Mouse (Mus musculus): ENCODE data around the gene Cmip. TPM values are rescaled to one million over a fixed set of nuclear protein-coding genes. Genes with fewer than 3 reads are reported as not detected.

Gene Cmip
- polyA plus RNA-seq, 1 experiment from 2014 or later: 6.7 TPM

GRCm38 (mm10) chr8:117257821-117258575 lies 1.1 kb downstream of the Cmip start:
- no peaks in the 10 kb centered on the region for H3K36me3 ChIP-seq
- peaks cover 3% of the 10 kb centered on the region; the same call in 1 of the 2 replicates for H3K9me3 ChIP-seq (replicated peaks)
- no peaks in the 10 kb centered on the region for H3K27me3 ChIP-seq
- H3K4me1 ChIP-seq (replicated peaks): peaks cover 70% of the 10 kb centered on the region
- peak overlapping the region; percentile 89 for H3K27ac ChIP-seq
- DNase-seq: no peak
- peak overlapping the region; percentile 98 for H3K4me3 ChIP-seq (replicated peaks)
- peak overlapping the region; percentile 98 for H3K9ac ChIP-seq
- ATAC-seq (ENCODE audit: low read depth): no peak
- H3K4me2 ChIP-seq: peak overlapping the region; percentile 96
- WGBS (ENCODE audit: insufficient replicate concordance): 3% methylated on average over 22 of the region's 22 CpGs

GRCm38 (mm10) chr8:117258576-117259040 lies 1.7 kb downstream of the Cmip start:
- Histone ChIP-seq H3K27me3 (no peaks in the 10 kb centered on the region), H3K36me3 (no peaks in the 10 kb centered on the region), H3K4me1 (replicated peaks) (peaks cover 75% of the 10 kb centered on the region), H3K9me3 (replicated peaks) (no peaks in the 10 kb centered on the region), H3K4me2 (peak overlapping the region; percentile 96), H3K9ac (peak overlapping the region; percentile 98), H3K4me3 (replicated peaks) (peak overlapping the region; percentile 98), H3K27ac (peak overlapping the region; percentile 89)
- no peak for ATAC-seq (ENCODE audit: low read depth)
- no peak for DNase-seq
- 25% methylated on average over 6 of the region's 6 CpGs for WGBS (ENCODE audit: insufficient replicate concordance)

- no peaks in the 10 kb centered on the region for H3K9me3 ChIP-seq (replicated peaks)
- WGBS (ENCODE audit: insufficient replicate concordance): 71% methylated on average over 11 of the region's 11 CpGs
- peak overlapping the region; percentile 98 for H3K9ac ChIP-seq
- H3K4me1 ChIP-seq (replicated peaks): peaks cover 76% of the 10 kb centered on the region
- peak overlapping the region; percentile 89 for H3K27ac ChIP-seq
- H3K4me2 ChIP-seq: peak overlapping the region; percentile 96
- no peak for DNase-seq
- no peaks in the 10 kb centered on the region for H3K27me3 ChIP-seq
- no peak for ATAC-seq (ENCODE audit: low read depth)
- H3K4me3 ChIP-seq (replicated peaks): peak overlapping the region; percentile 98
- no peaks in the 10 kb centered on the region for H3K36me3 ChIP-seq
These were observed 2.7 kb downstream of the Cmip start for GRCm38 (mm10) chr8:117259431-117260001.

GRCm38 (mm10) chr8:117260234-117260929 lies 3.5 kb downstream of the Cmip start:
- H3K27ac ChIP-seq: peak overlapping the region; percentile 89
- ATAC-seq (ENCODE audit: low read depth) (no peak), DNase-seq (no peak)
- H3K4me3 ChIP-seq (replicated peaks): peak overlapping the region; percentile 98
- no peaks in the 10 kb centered on the region for H3K27me3 ChIP-seq
- peaks cover 81% of the 10 kb centered on the region for H3K4me1 ChIP-seq (replicated peaks)
- peak overlapping the region; percentile 98 for H3K9ac ChIP-seq
- H3K4me2 ChIP-seq: peak overlapping the region; percentile 96
- H3K36me3 ChIP-seq: no peaks in the 10 kb centered on the region; the same call in 1 of the 2 replicates
- WGBS (ENCODE audit: insufficient replicate concordance): 64% methylated on average over 14 of the region's 14 CpGs
- H3K9me3 ChIP-seq (replicated peaks): no peaks in the 10 kb centered on the region

- 69% methylated on average over 14 of the region's 14 CpGs for WGBS (ENCODE audit: insufficient replicate concordance)
- DNase-seq (no peak), ATAC-seq (ENCODE audit: low read depth) (no peak)
- no peak overlapping the region for H3K27ac ChIP-seq
- no peaks in the 10 kb centered on the region for H3K27me3 ChIP-seq
- H3K4me3 ChIP-seq (replicated peaks): no peak overlapping the region
- H3K4me1 ChIP-seq (replicated peaks): peaks cover 80% of the 10 kb centered on the region
- H3K36me3 ChIP-seq: no peaks in the 10 kb centered on the region; the same call in 1 of the 2 replicates
- H3K9ac ChIP-seq: peak overlapping the region; percentile 98; the same call in 1 of the 2 replicates
- no peaks in the 10 kb centered on the region for H3K9me3 ChIP-seq (replicated peaks)
- peak overlapping the region; percentile 96 for H3K4me2 ChIP-seq
These were observed 4.1 kb downstream of the Cmip start for GRCm38 (mm10) chr8:117260930-117261475.

- ATAC-seq (ENCODE audit: low read depth): no peak
- peak overlapping the region; percentile 96 for H3K4me2 ChIP-seq
- H3K9me3 ChIP-seq (replicated peaks): no peaks in the 10 kb centered on the region
- peak overlapping the region; percentile 17; the same call in 1 of the 2 replicates for H3K9ac ChIP-seq
- no peaks in the 10 kb centered on the region for H3K27me3 ChIP-seq
- no peaks in the 10 kb centered on the region; the same call in 1 of the 2 replicates for H3K36me3 ChIP-seq
- H3K4me1 ChIP-seq (replicated peaks): peaks cover 84% of the 10 kb centered on the region
- 45% methylated on average over 9 of the region's 9 CpGs for WGBS (ENCODE audit: insufficient replicate concordance)
- peak overlapping the region; percentile 50; the same call in 1 of the 2 replicates for H3K27ac ChIP-seq
- no peak overlapping the region for H3K4me3 ChIP-seq (replicated peaks)
- DNase-seq: no peak
These were observed 4.8 kb downstream of the Cmip start for GRCm38 (mm10) chr8:117261702-117262101.

GRCm38 (mm10) chr8:117262685-117263084 lies 5.8 kb downstream of the Cmip start:
- H3K9ac ChIP-seq: peak overlapping the region; percentile 49; the same call in 1 of the 2 replicates
- H3K36me3 ChIP-seq: no peaks in the 10 kb centered on the region; the same call in 1 of the 2 replicates
- H3K4me1 ChIP-seq (replicated peaks): peaks cover 93% of the 10 kb centered on the region
- no peak for ATAC-seq (ENCODE audit: low read depth)
- no peaks in the 10 kb centered on the region for H3K9me3 ChIP-seq (replicated peaks)
- H3K4me2 ChIP-seq: peak overlapping the region; percentile 96
- 22% methylated on average over 8 of the region's 8 CpGs for WGBS (ENCODE audit: insufficient replicate concordance)
- H3K4me3 ChIP-seq (replicated peaks): no peak overlapping the region
- DNase-seq: no peak
- H3K27ac ChIP-seq: peak overlapping the region; percentile 76
- H3K27me3 ChIP-seq: no peaks in the 10 kb centered on the region

GRCm38 (mm10) chr8:117263442-117263841 lies 6.6 kb downstream of the Cmip start:
- H3K36me3 ChIP-seq: no peaks in the 10 kb centered on the region; the same call in 1 of the 2 replicates
- no peaks in the 10 kb centered on the region for H3K9me3 ChIP-seq (replicated peaks)
- ATAC-seq (ENCODE audit: low read depth): peak; percentile 72
- no peaks in the 10 kb centered on the region for H3K27me3 ChIP-seq
- H3K4me1 ChIP-seq (replicated peaks): peaks cover 95% of the 10 kb centered on the region
- peak overlapping the region; percentile 76 for H3K27ac ChIP-seq
- peak overlapping the region; percentile 96 for H3K4me2 ChIP-seq
- H3K9ac ChIP-seq: peak overlapping the region; percentile 49; the same call in 1 of the 2 replicates
- H3K4me3 ChIP-seq (replicated peaks): no peak overlapping the region
- peak; percentile 51 for DNase-seq
- 18% methylated on average over 6 of the region's 6 CpGs for WGBS (ENCODE audit: insufficient replicate concordance)

GRCm38 (mm10) chr8:117265079-117265478 lies 8.2 kb downstream of the Cmip start:
- H3K9me3 ChIP-seq (replicated peaks): no peaks in the 10 kb centered on the region
- DNase-seq (no peak), ATAC-seq (ENCODE audit: low read depth) (no peak)
- H3K4me3 ChIP-seq (replicated peaks): no peak overlapping the region
- no peak overlapping the region for H3K27ac ChIP-seq
- peaks cover 84% of the 10 kb centered on the region for H3K4me1 ChIP-seq (replicated peaks)
- H3K9ac ChIP-seq: no peak overlapping the region
- H3K36me3 ChIP-seq: peaks cover 2% of the 10 kb centered on the region; the same call in 1 of the 2 replicates
- 75% methylated on average over 5 of the region's 5 CpGs for WGBS (ENCODE audit: insufficient replicate concordance)
- H3K27me3 ChIP-seq: no peaks in the 10 kb centered on the region
- H3K4me2 ChIP-seq: no peak overlapping the region

- WGBS (ENCODE audit: insufficient replicate concordance): 53% methylated on average over 11 of the region's 11 CpGs
- Histone ChIP-seq H3K36me3 (peaks cover 2% of the 10 kb centered on the region; the same call in 1 of the 2 replicates), H3K27ac (peak overlapping the region; percentile 11; the same call in 1 of the 2 replicates), H3K27me3 (no peaks in the 10 kb centered on the region), H3K4me2 (no peak overlapping the region), H3K4me3 (replicated peaks) (no peak overlapping the region), H3K9me3 (replicated peaks) (no peaks in the 10 kb centered on the region), H3K9ac (no peak overlapping the region), H3K4me1 (replicated peaks) (peaks cover 84% of the 10 kb centered on the region)
- no peak for ATAC-seq (ENCODE audit: low read depth)
- DNase-seq: no peak
These were observed 10.7 kb downstream of the Cmip start for GRCm38 (mm10) chr8:117267403-117268129.
